Mouse (Mus musculus) spleen, postnatal 4 days (tissue): ENCODE data around the gene Krtap1-4.
"Not testable (repeated sequence)": the region's sequence is repeated elsewhere in the genome, so short reads cannot be mapped to it uniquely, and the experiment has no call there.

ENCODE experiments used
- DNase-seq, 2 experiments: peaks; one replicate each; pipeline ENCODE4 v3.0.0; 2022; ENCODE audit warnings: low spot score in 2 of 2

The Krtap1-4 gene

GRCm38 (mm10) chr11:99583245-99583704 lies at the start of gene Krtap1-4:
Krtap1-4 (minus strand) TSS chr11:99583654.
- no peak for DNase-seq

- DNase-seq = no peak
These were observed 47.4 kb upstream of the Krtap1-4 start for GRCm38 (mm10) chr11:99630890-99631289.

GRCm38 (mm10) chr11:99628138-99628537 lies 44.7 kb upstream of the Krtap1-4 start, which contains the start of gene Krtap4-1:
Krtap4-1 (minus strand) TSS chr11:99628238.
- no peak for DNase-seq

- DNase-seq = no peak
These were observed 36.9 kb upstream of the Krtap1-4 start, which contains the start of gene Gm11562 for GRCm38 (mm10) chr11:99620335-99620734. Gm11562 (minus strand) TSS chr11:99620435.

DNA sequence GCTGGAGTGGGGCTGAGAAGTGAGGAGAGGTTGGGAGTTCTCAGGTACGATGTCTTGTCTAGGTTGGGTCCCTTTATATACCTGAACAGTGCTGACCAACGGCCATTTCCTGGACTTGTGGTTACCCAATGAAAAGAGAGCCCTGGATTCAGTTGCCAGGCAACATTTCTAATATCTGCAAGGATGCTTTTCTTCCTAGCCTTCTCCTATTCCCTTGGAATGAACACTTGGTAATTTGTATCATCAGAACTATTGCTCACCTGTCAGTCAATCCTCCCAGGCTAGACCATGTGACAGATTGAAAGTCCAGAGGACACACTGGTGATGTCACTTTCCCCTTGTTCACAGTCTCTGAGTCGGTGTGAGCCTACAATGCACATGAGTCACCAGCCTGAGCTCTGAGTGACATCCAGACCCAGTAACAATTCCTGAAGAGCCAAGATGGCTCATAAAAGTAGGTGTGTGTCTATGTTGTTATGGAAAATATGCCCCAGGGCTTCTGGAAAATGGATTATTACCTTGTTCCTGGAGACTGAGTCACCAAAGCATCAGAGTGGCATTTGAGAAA lies 31.4 kb upstream of the Krtap1-4 start, which contains the start of gene Krtap2-4:
Gene Krtap2-4, minus strand, starts transcription at position 51 of the 568 bp plus-strand sequence.
- DNase-seq = no peak

DNA sequence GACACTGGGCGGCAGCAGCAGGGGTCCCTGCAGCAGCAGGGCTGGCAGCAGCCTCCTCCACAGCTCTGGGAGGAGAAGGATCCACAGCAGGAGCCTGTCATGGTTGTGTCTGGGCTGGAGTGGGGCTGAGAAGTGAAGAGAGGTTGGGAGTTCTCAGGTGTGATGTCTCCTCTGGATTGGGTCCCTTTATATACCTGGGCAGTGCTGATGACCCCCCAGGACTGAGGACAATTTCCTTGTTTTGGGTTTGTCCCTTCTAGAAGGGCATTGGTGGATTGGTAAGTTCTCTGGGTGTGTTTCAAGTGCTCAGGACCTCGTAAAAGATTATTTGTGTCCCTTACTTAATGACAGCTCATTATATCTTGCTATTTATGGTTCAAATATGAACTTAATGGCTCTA lies 26.6 kb upstream of the Krtap1-4 start, which contains the start of gene Gm11937:
Gene Gm11937, minus strand, starts transcription at position 101 of the 400 bp plus-strand sequence.
- DNase-seq = not testable (repeated sequence)

- no peak for DNase-seq
These were observed 25.7 kb upstream of the Krtap1-4 start for GRCm38 (mm10) chr11:99609126-99609525.

GRCm38 (mm10) chr11:99603208-99603607 lies 19.8 kb upstream of the Krtap1-4 start, which contains the start of gene Gm11938:
Gm11938 (minus strand) TSS chr11:99603308.
- not testable (repeated sequence) for DNase-seq

- not testable (repeated sequence) for DNase-seq
These were observed 14.3 kb upstream of the Krtap1-4 start, which contains the start of gene Krtap9-3 for GRCm38 (mm10) chr11:99597742-99598141. Krtap9-3 (minus strand) TSS chr11:99598105.

DNA sequence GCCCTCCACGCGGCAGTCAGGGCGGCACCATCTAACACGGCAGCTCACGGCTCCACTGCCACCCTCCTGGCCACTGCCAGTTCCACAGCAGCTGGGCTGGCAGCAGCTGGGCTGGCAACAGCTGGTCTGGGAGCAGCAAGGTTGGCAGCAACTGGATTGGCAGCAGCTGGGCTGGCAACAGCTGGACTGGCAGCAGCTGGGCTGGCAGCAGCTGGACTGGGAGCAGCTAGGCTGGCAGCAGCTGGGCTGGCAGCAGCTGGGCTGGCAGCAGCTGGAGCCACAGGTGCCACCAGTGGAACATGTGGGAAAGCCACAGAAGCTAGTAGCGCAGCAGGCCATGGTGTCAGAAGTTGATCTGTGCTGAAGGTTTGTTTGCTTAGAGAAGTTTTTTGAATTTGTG lies 7.5 kb upstream of the Krtap1-4 start, which contains the start of gene Krtap1-3:
Gene Krtap1-3, minus strand, starts transcription at position 359 of the 400 bp plus-strand sequence.
- DNase-seq = no peak

DNA sequence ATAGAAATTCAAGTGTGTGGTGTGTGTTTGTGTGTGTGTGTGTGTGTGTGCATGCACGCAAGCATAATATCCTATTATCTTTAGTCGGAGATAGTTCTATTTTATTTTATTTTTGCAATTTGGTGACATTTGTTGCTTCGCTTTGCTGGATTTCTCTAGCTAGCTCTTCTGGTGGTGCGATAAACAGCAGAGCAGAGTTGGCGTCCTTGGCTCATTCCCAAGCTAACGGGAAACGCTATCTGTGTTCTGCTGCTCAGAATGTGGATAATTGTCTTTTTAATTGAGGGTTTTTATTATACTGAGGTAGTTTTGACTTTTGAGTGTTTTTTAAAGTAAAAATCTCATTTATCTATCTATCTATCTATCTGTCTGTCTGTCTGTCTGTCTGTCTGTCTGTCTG lies 1.6 kb upstream of the Krtap1-4 start:
- no peak for DNase-seq

DNA sequence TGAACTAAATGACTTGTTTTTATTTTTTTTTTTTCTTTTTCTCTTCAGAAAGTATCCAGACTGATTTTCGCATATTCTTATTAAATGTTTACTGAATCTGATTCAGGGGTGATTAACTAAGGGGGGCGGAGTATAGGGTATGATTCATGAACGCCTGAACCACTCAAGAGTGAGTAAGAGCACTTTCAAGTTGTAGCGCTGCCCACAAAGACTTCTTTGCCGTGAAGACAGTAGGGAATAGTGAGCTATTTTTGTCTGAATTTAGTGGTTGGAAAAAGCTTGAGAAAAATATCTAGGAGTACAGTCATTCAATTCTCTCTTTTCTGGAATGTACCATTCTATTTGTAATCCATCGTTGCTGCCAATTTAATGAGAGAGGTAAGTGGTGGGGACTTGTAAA lies 1.9 kb downstream of the Krtap1-4 start:
- DNase-seq = no peak

DNA sequence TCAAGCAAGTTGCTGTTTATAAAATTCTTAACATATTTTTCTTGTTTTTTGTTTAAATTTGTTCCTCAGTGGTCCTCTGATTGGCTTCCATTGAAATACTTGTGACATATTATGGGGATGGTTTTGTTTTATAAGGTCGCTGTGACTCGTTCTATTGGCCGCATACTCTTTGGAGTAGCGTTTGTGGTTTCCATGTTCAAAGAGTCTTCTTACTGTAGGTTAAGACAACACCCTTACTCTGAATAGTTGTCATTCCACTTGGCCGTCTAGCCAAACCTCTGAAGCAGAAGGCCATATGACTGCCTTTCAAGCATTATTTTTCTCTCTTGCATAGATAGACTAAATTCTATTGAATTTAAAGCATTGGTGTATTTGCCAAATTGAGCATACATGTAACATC lies 2.4 kb downstream of the Krtap1-4 start:
- DNase-seq = no peak

DNA sequence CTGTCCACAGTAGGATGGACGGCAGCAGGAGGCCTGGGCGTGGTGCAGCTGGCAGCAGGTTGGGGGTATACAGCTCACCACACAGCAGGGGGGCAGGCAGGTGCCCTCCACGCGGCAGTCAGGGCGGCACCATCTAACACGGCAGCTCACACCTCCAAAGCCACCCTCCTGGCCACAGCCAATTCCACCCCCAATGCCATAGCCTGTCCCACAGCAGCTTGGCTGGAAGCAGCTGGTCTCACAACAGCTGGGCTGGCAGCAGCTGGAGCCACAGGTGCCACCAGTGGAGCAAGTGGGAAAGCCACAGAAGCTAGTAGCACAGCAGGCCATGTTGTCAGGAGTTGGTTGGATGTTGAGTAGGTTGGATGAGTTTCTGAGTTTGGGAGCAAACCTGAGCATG lies 2.8 kb downstream of the Krtap1-4 start, which contains the start of gene Krtap1-5:
Gene Krtap1-5, minus strand, starts transcription at position 381 of the 400 bp plus-strand sequence.
- no peak for DNase-seq

- DNase-seq = peak; percentile 25 to 78
These were observed 9.3 kb downstream of the Krtap1-4 start for GRCm38 (mm10) chr11:99574106-99574505.

GRCm38 (mm10) chr11:99573164-99573563 lies 10.3 kb downstream of the Krtap1-4 start:
- DNase-seq = no peak

- no peak for DNase-seq
These were observed 16.9 kb downstream of the Krtap1-4 start, which contains the start of gene Krtap3-1 for GRCm38 (mm10) chr11:99566530-99566929. Krtap3-1 (minus strand) TSS chr11:99566630.

DNA sequence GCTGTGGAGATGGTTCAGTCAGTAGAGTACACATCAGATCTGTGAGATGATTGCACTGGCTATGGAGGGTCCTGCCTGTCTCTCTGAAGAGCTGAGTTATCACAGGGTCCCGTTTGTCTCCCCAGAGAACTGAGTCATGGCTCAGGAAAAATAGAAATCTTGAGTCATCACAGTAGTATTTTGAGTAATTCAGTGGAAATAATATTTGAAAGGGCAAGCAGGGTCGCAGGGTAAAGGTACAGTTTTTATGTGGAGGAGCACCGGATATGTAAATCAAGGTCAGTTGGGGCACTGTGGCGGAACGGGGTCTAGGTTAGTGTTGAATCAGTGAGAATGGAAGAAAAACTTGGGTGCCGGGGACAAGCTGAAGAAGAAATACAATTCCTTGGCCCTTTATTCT lies 20.9 kb downstream of the Krtap1-4 start:
- DNase-seq = no peak

GRCm38 (mm10) chr11:99559366-99559765 lies 24.1 kb downstream of the Krtap1-4 start, which contains the start of gene Gm11939:
Gm11939 (minus strand) TSS chr11:99559466.
- DNase-seq = no peak

DNA sequence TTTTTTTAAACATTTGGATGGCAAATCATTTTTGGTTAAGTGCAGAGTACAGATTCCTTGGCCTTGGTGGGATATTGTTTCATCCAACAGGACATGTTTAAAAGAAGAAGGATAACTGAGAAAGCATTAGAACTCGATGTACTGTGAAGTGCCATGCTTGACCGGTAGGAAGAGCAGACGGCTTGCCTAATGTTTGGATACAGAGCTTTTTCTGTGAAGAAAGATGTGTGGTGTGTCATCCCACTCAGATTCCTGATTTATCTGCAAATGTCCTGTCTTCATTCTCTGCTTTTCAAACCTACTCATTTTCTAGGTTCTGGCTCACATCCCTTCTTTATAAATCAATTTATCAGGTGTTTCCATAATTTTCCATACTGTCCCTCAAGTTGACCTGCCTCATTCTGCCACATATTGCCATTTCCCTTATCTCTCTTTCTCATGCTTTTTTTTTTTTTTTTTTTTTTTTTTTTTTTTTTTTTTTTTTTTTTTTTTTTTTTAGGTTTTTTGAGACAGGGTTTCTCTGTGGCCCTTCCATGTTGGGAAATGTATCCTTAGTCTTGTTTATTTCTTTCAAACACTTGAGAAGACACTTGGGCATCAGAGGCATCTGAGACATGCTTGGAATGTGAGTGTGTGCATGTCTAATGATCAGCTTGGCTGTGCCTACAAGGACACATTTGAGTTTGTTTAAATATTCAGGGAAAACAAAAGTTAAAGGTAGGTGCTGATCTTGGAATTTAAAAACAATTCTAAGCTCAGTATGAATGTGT lies 25.3 kb downstream of the Krtap1-4 start:
- DNase-seq = no peak

DNA sequence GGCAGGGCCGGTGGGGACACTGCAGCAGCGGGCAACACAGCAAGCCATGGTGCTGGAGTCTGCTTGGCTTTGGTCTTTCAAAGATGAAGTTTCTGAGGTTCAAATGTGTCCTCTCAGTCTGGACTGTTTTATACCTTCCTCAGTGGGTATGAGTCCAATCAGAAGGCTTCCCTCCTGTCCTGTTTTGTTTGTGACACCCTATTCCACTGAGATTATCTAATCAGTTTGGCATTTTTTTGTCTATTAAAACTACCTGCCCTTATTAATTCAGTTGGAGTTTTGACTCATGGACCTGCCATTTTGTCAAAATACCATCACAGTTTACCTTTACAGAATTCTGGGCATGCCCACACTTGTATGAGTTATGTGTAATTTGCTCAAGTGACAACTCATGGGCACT lies 26.7 kb downstream of the Krtap1-4 start, which contains the start of gene Krtap3-2:
Gene Krtap3-2, minus strand, starts transcription at position 101 of the 400 bp plus-strand sequence.
- no peak for DNase-seq

GRCm38 (mm10) chr11:99556195-99556594 lies 27.3 kb downstream of the Krtap1-4 start:
- no peak for DNase-seq
